Mouse (Mus musculus) megakaryocyte progenitor cell, adult 5-6 weeks (primary cell): ENCODE measurements at regions not wholly inside any gene's neighbourhood (a gene's known extent, or its start where the extent isn't known, plus 50 kb on each side); places are given as distances from the start of the nearest gene placed in this dataset.

Source experiments
- ATAC-seq: replicated peaks from 2 replicates; pipeline ENCODE4 v1.8.0; 2016; ENCODE audit warnings: mild to moderate bottlenecking, moderate TSS enrichment, inconsistent platforms; ENCODE audit not compliant: poor library complexity

- no peak for ATAC-seq
These were observed 59.0 kb upstream of the Ntm start for GRCm38 (mm10) chr9:30021981-30022380.

- no peak for ATAC-seq
These were observed 62.3 kb upstream of the Ntm start for GRCm38 (mm10) chr9:30025275-30025674.

DNA sequence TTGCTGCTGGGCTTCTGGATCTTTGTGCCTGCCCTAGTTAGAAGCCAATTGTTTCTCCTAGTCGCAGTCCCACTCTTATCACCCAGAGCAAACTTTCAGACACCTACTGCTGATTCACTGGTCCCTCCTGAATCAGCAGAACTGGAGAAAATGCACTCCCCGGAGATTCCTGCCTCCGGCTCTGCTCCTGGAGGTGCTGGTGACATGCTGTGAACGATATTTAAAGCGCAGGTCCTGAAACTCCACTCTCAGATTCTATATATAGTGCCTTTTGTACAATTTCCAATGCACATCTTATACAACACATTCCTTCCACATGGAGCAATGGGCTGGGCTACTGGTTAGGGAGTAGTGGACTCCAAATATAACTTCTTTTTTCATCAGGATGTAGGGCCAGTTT is 64.0 kb upstream of the Ntm start:
- ATAC-seq, result no peak

DNA sequence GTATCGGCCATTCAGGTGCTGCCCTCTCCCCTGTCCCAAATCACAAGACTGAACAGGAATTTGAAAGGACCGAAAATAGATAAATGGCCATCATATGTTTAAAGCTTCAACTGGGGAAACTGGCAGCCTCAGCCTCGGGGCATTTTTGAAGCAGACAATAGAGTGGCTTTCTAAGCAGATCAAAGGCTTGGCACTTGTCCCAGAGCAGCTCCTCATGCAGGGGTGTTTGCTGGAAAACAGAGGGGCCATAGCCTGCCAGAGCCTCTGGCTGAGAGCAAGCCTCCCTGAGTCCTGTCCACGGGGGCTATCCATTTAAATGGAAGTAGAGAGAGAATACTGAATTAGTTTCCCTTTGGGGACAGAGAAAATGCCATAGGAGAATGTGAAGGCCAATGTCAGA is 77.5 kb upstream of the Ntm start:
- ATAC-seq, result no peak

DNA sequence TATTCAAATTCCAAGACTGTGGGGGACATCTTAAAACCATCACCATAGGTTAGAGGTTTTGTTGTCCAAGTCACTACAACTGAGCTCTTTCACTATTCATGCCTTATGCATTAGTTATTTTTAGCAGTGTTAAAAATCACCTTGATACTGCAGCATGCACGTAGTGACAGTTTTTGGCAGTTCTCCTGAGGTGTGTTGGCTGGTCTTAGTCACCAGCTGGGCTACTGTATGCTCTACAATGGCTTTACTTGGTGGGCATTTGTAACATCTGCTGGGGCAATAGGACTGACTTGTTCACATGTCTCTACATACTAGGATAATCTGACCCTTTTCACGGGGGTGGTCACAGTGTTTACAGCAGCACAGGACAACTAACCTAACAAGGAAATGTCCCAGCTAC is 101.6 kb upstream of the Ntm start:
- no peak for ATAC-seq

- ATAC-seq, result no peak
These were observed 105.0 kb upstream of the Ntm start for GRCm38 (mm10) chr9:30067980-30068379.

GRCm38 (mm10) chr9:30075233-30075632 is 112.3 kb upstream of the Ntm start:
- ATAC-seq, result no peak

GRCm38 (mm10) chr9:30076006-30076405 is 113.1 kb upstream of the Ntm start:
- no peak for ATAC-seq

DNA sequence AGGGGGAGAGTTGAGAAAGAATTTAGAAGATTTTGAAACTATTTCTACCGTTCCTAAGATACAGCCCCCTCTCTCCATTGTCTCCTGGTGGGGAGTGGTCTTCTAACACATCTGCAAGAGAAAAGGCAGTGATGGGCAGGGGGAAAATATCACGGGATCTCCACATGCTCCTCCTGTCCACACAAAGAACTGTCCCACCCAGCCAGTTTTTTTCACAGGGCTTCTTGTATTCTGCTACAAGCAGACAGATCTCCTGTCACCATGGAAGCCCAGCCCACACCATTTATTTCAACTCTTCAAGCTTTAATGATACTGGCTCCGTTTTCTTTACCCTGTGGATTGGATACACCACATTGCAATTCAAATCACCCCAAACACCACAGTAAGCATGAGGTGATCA is 113.5 kb upstream of the Ntm start:
- no peak for ATAC-seq

DNA sequence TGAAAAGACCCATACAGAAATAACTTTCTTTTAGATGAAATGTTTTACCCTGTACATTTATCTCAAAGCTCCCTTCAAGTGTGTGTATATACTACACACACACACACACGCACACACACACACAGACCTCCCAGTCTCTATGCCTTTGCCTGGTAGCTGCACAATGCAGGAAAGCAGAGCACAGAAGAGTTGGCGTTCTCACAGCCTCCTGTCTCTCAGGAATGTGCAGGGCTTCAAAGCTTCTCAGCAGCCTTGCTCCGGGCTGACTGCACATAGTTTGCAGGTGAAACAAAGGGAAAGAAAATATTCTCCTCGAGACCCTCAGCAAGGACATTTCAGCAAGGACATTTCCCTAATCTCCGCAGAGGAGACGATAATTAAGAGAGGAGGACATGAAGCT is 139.0 kb upstream of the Ntm start:
- no peak for ATAC-seq

DNA sequence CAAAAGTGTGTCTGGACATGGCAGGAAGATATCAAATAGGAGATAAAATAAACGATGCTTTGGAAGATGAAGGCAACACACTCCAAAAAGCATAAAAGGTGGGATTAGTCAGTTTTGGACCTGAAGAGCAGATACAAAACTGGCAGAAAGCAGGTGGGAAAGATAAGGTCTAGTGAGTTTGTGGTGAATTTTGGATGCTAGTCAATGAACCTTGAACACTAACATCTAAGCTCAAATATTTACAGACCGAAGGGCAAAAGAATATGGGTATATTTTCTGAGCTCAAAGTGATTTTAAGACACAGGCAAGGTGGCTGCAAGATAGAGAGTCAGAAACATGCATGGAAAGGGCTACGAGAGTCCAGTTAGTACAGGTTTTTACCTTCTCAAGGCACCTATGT is 159.4 kb upstream of the Ntm start:
- no peak for ATAC-seq

DNA sequence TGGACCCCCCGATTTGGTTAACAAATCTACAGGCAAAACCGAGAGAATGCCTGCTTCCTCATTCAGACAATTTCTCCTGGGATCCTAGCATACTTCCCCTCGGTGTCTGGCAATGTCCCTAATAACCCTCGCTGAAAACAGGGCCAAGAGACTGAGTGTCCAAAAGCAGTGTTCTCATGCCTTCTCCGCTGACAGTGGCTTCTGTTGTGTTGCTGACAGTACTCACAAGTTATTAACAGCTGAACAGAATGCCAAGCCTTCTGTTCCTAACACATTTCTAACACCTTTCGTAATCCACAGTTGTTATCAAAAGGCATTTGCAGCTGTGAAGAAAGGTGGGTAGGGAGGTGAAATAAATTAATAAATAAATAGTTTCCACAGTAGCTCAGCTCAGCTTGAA is 166.2 kb upstream of the Ntm start:
- ATAC-seq, result no peak

DNA sequence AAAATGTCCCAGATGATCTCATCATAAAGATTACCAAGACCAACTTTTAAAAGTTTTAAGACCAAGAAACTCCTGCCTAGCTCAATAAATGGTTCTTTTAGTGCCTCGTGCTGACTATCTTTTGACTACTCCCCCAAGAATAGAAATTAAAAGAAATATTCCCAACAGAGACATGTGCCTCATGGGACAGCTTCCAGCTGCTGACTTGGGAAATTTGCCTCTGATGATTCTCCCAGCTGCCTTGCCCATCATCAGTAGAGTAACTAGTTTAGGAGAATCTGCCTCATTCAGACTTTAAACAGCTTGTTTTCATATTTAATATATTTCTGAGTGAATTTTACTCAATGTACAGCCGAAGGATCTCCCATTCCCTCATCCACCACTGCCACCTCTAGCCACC is 168.7 kb upstream of the Ntm start:
- ATAC-seq, result no peak

- ATAC-seq, result no peak
These were observed 171.4 kb upstream of the Ntm start for GRCm38 (mm10) chr9:30134303-30134702.

DNA sequence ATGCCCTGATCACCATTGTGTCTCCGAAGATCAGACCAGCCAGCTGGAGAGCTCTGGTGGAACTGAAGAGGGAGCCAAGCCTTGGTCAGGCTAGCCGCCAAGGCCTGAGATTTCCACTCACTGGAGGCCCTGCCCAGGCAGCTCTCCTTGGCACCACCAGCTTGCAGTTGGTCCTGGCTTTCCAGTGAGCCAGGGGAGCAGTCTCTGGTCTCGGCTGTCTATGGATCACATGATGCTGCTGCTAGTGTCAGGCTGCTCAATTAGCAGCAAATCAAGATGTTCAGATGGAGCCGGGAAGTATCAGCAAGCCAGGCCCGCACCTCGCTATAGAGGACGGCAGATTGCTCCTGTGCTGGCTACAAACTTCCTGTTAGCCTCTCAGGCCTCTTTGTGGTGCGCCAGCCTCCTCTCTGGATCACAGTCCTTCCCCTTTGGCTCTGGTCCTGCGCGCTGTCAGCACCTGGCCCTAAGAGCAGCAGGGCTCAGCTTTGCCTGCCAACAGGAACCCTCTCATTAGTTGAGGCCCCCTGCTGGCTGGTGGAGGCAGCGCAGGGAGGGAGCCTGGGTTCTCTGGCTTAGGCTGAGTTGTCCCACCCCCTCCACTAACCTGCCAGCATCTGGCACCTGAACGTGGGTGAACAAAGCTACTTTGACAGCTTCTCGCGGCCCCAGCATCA is 174.8 kb upstream of the Ntm start:
- peak; percentile 93 for ATAC-seq

DNA sequence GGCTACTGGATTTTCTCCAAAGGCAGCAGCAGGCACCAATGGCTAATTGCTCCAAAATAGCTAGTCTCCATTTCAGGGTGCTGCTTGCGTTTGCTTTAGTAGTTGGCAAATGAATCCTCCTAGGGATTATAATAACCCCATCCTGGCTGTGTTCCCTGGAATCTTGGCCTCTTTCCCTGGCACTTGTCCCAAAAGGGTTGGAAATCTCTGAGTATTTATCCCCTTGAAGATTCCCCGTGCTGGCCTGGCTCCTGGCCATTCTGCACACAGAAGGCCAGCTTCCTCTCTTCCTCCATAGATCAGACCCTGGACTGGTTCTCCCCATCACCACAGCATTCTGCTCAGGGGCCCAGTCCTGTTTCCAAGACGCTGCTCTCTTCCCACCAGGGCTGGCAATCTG is 177.2 kb upstream of the Ntm start:
- ATAC-seq, result no peak

DNA sequence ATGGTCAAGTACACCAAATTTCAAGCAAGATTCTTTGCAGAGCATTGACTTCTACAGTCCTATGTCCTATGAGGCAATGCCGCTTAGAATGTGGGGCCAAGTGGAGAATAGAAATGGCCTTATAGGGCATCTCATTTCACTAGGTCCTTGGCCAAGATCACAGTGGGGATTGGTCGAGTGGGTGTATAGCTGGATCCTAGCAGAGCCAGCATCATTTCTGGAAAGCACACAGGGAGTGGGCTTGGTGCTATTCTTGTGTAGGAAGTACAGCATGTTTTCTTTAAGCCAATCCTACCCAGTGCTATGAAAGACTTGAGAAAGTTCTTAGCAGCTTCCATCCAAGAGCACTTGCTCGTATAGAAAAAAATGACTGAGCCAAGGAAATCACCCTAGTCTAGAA is 178.2 kb upstream of the Ntm start:
- ATAC-seq, result no peak

- no peak for ATAC-seq
These were observed 180.0 kb upstream of the Ntm start for GRCm38 (mm10) chr9:30142806-30143458.

DNA sequence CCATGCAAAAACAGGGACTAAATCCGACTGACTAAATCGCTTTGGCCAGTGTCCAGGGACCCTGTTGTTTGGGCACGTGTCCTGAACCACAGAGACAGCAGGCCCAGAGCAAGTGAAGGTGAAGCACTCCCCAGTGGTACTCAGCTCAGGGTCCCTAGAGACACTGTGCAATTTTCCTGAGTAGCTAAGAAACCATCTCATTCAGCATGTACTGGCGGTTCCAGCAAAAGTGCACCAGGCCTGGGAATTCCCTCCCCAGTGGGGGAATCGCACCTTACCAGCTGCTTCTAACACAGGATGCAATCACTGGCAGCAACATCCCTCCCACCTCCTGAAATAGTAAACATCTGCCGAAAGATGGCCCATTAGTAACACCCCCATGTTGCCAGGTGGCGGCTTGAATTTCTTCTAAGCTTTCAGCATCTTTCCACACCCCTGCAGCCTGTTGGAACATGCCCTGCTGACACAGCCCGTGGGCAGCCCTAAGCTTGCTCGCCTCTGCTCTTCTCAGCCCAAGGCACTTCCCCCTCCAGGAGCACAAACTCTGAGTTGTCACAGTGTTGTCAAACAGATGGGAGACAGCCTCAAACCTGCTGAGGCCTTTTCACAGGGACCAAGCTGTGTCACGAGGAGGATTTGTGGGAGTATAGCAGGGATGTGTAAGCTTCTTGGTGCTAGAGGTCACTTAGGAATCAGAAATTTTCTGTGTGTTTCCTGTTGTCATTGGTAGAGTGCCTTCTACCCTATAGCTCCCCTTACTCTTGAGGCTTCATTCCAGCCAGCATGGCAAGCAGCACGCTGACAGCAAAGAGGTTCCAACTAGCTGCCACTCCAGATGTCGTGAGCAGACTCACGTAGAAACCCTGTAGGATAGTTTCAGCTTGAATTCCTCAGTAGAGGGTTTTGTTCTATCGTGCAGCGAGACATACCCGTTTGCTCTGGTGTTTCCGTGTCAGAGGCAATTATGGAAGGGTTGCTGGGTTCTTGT is 186.8 kb upstream of the Ntm start:
- ATAC-seq, result no peak

GRCm38 (mm10) chr9:30151173-30151572 is 188.2 kb upstream of the Ntm start:
- no peak for ATAC-seq

- ATAC-seq, result no peak
These were observed 203.4 kb upstream of the Ntm start for GRCm38 (mm10) chr9:30166235-30166752.

GRCm38 (mm10) chr9:30167223-30167622 is 204.3 kb upstream of the Ntm start:
- ATAC-seq, result no peak
